Mouse (Mus musculus): Measurements from ENCODE around the gene Olfr49.

The Olfr49 gene

GRCm38 (mm10) chr14:54261386-54261785 lies 23.4 kb downstream of the Olfr49 start:
- no peak for DNase-seq (ENCODE audit: low spot score in 2 of 2)

- DNase-seq (ENCODE audit: low spot score in 2 of 2): no peak
These were observed 24.5 kb downstream of the Olfr49 start for GRCm38 (mm10) chr14:54260196-54260595.

GRCm38 (mm10) chr14:54259722-54260085 lies 25.0 kb downstream of the Olfr49 start:
- no peak for DNase-seq (ENCODE audit: low spot score in 2 of 2)

GRCm38 (mm10) chr14:54259003-54259721 lies 25.6 kb downstream of the Olfr49 start:
- peak; percentile 59 to 60 for DNase-seq (ENCODE audit: low spot score in 2 of 2)

GRCm38 (mm10) chr14:54258131-54258670 lies 26.5 kb downstream of the Olfr49 start:
- DNase-seq (ENCODE audit: low spot score in 2 of 2): no peak

GRCm38 (mm10) chr14:54254670-54255202 lies 30.0 kb downstream of the Olfr49 start:
- no peak for DNase-seq (ENCODE audit: low spot score in 2 of 2)

- peak; percentile 97 to 98 for DNase-seq (ENCODE audit: low spot score in 2 of 2)
These were observed 30.9 kb downstream of the Olfr49 start, which contains the start of the genes Dad1 and Abhd4 for GRCm38 (mm10) chr14:54253741-54254291. TSS of gene Dad1 (minus strand) at chr14:54254104. TSS of gene Abhd4 (plus strand) at chr14:54254188.

GRCm38 (mm10) chr14:54250122-54250521 lies 34.6 kb downstream of the Olfr49 start:
- no peak for DNase-seq (ENCODE audit: low spot score in 2 of 2)

- DNase-seq (ENCODE audit: low spot score in 2 of 2): no peak
These were observed 35.4 kb downstream of the Olfr49 start for GRCm38 (mm10) chr14:54249326-54249725.

- no peak for DNase-seq (ENCODE audit: low spot score in 2 of 2)
These were observed 38.5 kb downstream of the Olfr49 start for GRCm38 (mm10) chr14:54246232-54246631.

- DNase-seq (ENCODE audit: low spot score in 2 of 2): no peak
These were observed 40.6 kb downstream of the Olfr49 start for GRCm38 (mm10) chr14:54244183-54244582.

- DNase-seq (ENCODE audit: low spot score in 2 of 2): no peak
These were observed 44.2 kb downstream of the Olfr49 start for GRCm38 (mm10) chr14:54240542-54240941.

GRCm38 (mm10) chr14:54239002-54239736 lies 45.6 kb downstream of the Olfr49 start:
- DNase-seq (ENCODE audit: low spot score in 2 of 2): peak; percentile 57 to 75

- no peak for DNase-seq (ENCODE audit: low spot score in 2 of 2)
These were observed 47.9 kb downstream of the Olfr49 start for GRCm38 (mm10) chr14:54236881-54237280.

- DNase-seq (ENCODE audit: low spot score in 2 of 2): no peak
These were observed 48.8 kb downstream of the Olfr49 start for GRCm38 (mm10) chr14:54235825-54236540.

- DNase-seq (ENCODE audit: low spot score in 2 of 2): no peak
These were observed 50.3 kb downstream of the Olfr49 start for GRCm38 (mm10) chr14:54234231-54235040.

GRCm38 (mm10) chr14:54233559-54234143 lies 51.1 kb downstream of the Olfr49 start:
- no peak for DNase-seq (ENCODE audit: low spot score in 2 of 2)

- peak in 1 of 2 experiments; percentile 34 for DNase-seq (ENCODE audit: low spot score in 2 of 2)
These were observed 51.8 kb downstream of the Olfr49 start for GRCm38 (mm10) chr14:54232811-54233558.

GRCm38 (mm10) chr14:54232143-54232542 lies 52.6 kb downstream of the Olfr49 start:
- no peak for DNase-seq (ENCODE audit: low spot score in 2 of 2)

Data from right cerebral cortex, postnatal 36 days (tissue).